Mouse (Mus musculus) c-Kit-negative CD71-positive TER-119-positive erythroid progenitor cells, embryonic 14.5 days (primary cell): ENCODE measurements around the gene C4bp.
"Not testable (repeated sequence)": the region's sequence is repeated elsewhere in the genome, so short reads cannot be mapped to it uniquely, and the experiment has no call there.

Experiments
- DNase-seq: peaks from one replicate; pipeline ENCODE4 v3.0.0-alpha.2; 2013; ENCODE audit warnings: low read depth, low spot score

C4bp gene

GRCm38 (mm10) chr1:130661454-130661853 is at the start of gene C4bp:
C4bp (minus strand) TSS chr1:130661632.
- no peak for DNase-seq

GRCm38 (mm10) chr1:130710283-130711080 is 49.0 kb upstream of the C4bp start:
- DNase-seq = no peak

GRCm38 (mm10) chr1:130703613-130704012 is 42.2 kb upstream of the C4bp start:
- DNase-seq = no peak

GRCm38 (mm10) chr1:130701976-130702375 is 40.5 kb upstream of the C4bp start:
- DNase-seq = no peak

- no peak for DNase-seq
Observed at GRCm38 (mm10) chr1:130699937-130700633, 38.7 kb upstream of the C4bp start.

GRCm38 (mm10) chr1:130698601-130699000 is 37.2 kb upstream of the C4bp start:
- no peak for DNase-seq

GRCm38 (mm10) chr1:130683905-130684304 is 22.5 kb upstream of the C4bp start:
- no peak for DNase-seq

GRCm38 (mm10) chr1:130681656-130682413 is 20.4 kb upstream of the C4bp start:
- no peak for DNase-seq

- no peak for DNase-seq
Observed at GRCm38 (mm10) chr1:130681075-130681474, 19.6 kb upstream of the C4bp start.

GRCm38 (mm10) chr1:130678551-130678950 is 17.1 kb upstream of the C4bp start:
- DNase-seq = no peak

- not testable (repeated sequence) for DNase-seq
Observed at GRCm38 (mm10) chr1:130663576-130663975, 2.1 kb upstream of the C4bp start.

- DNase-seq = not testable (repeated sequence)
Observed at GRCm38 (mm10) chr1:130659641-130660040, 1.8 kb downstream of the C4bp start.

GRCm38 (mm10) chr1:130644103-130644502 is 17.3 kb downstream of the C4bp start:
- DNase-seq = no peak

GRCm38 (mm10) chr1:130640967-130641366 is 20.5 kb downstream of the C4bp start:
- DNase-seq = no peak

GRCm38 (mm10) chr1:130633761-130634410 is 27.5 kb downstream of the C4bp start:
- peak; percentile 20 for DNase-seq

- DNase-seq = no peak
Observed at GRCm38 (mm10) chr1:130633316-130633715, 28.1 kb downstream of the C4bp start.

- no peak for DNase-seq
Observed at GRCm38 (mm10) chr1:130629521-130629920, 31.9 kb downstream of the C4bp start, which contains the start of gene Zp3r. Zp3r (minus strand) TSS chr1:130629621.

GRCm38 (mm10) chr1:130596291-130596690 is 65.1 kb downstream of the C4bp start:
- DNase-seq = no peak

- DNase-seq = no peak
Observed at GRCm38 (mm10) chr1:130588659-130589058, 72.8 kb downstream of the C4bp start.
